In the genomic region with DNA sequence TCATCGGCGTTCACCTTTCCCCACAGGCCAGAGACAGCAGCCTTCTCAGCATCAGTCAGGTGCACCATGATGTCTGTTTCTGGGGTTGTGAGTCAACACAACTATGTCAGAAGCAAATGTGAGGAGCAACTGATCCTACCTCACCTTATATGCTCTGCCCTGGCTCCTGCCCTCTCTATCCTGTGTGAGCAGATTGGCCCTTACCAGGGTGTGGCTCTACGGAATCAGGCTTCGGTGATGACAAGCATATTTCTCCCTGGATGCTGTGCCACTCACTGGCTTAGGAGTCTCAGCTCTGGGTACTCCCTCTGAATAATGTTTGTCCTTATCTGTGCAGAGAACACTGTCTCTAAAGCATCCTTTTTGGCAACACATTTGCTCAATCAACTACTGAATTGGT, we compare ENCODE assay signal across 9 mouse cellular contexts. TPM values are rescaled to one million over a fixed set of nuclear protein-coding genes. Genes with fewer than 3 reads are reported as not detected.
DNase-seq lines count a peak whose midpoint lies in the region; ATAC-seq lines count a peak whose summit lies in the region.
"Had no signal": no experiment of that assay in that cellular context is flagged by ENCODE, and none has a peak within 500 bp of the region (broad histone marks: within the 10 kb centered on the region; RNA-seq: fewer than 3 reads in every experiment).

A gene (minus strand): TSS at position 289 of the 400 bp plus-strand sequence.

- no peaks in the 10 kb centered on the region for H3K27me3 ChIP-seq in kidney, embryonic 16.5 days (ENCODE audit: insufficient read depth, low read length)
- H3K27me3 ChIP-seq in heart, embryonic 11.5 days (ENCODE audit: control insufficient read depth, insufficient read depth, low read length), result no peaks in the 10 kb centered on the region
- H3K27me3 ChIP-seq in midbrain, embryonic 14.5 days (ENCODE audit: control insufficient read depth, insufficient read depth, low read length), result no peaks in the 10 kb centered on the region
- H3K27me3 ChIP-seq: CH12.LX had no signal

- ATAC-seq in kidney, embryonic 16.5 days (ENCODE audit: low FRiP score, low TSS enrichment), result peak; percentile 67; the same call in 1 of the 2 replicates
- ATAC-seq in common myeloid progenitor, adult 5-6 weeks (replicated peaks; ENCODE audit: low read depth, poor library complexity, severe bottlenecking), result peak; percentile 39; the same call in 1 of the 2 replicates
- ATAC-seq in heart, embryonic 11.5 days (replicated peaks; ENCODE audit: insufficient number of reproducible peaks, low FRiP score, low TSS enrichment), result peak; percentile 90
- no peak for ATAC-seq in midbrain, embryonic 14.5 days (ENCODE audit: low FRiP score, low TSS enrichment)

- H3K4me3 ChIP-seq in kidney, embryonic 16.5 days (ENCODE audit: low read length), result no peak within 1 kb of the TSS
- H3K4me3 ChIP-seq in heart, embryonic 11.5 days (ENCODE audit: low read depth, low read length), result no peak within 1 kb of the TSS
- no peak within 1 kb of the TSS for H3K4me3 ChIP-seq in midbrain, embryonic 14.5 days (replicated peaks; ENCODE audit: low read depth, low read length)

- H3K27ac ChIP-seq in kidney, embryonic 16.5 days (ENCODE audit: low read length), result no peak within 1 kb of the TSS
- H3K27ac ChIP-seq in heart, embryonic 11.5 days (ENCODE audit: low read depth, low read length), result no peak within 1 kb of the TSS
- no peak within 1 kb of the TSS for H3K27ac ChIP-seq in midbrain, embryonic 14.5 days (replicated peaks; ENCODE audit: low read depth, low read length)

- no peak for DNase-seq in kidney, adult 9 months
- DNase-seq in layer of hippocampus, postnatal 36 days, result no peak
- DNase-seq in midbrain, embryonic 14.5 days, result no peak
- no peak for DNase-seq in ovary, adult 18-20 months (ENCODE audit: low spot score)
- no peak for DNase-seq in ovary, postnatal 14 days (ENCODE audit: low spot score)

- H3K4me1 ChIP-seq in kidney, embryonic 16.5 days (ENCODE audit: insufficient read depth, low read length), result no peaks in the 10 kb centered on the region
- no peaks in the 10 kb centered on the region for H3K4me1 ChIP-seq in heart, embryonic 11.5 days (ENCODE audit: control insufficient read depth, insufficient read depth, low read length)
- H3K4me1 ChIP-seq in midbrain, embryonic 14.5 days (ENCODE audit: control insufficient read depth, insufficient read depth, low read length), result no peaks in the 10 kb centered on the region

- H3K9me3 ChIP-seq in kidney, embryonic 16.5 days (ENCODE audit: low read length), result no peaks in the 10 kb centered on the region
- H3K9me3 ChIP-seq in heart, embryonic 11.5 days (replicated peaks; ENCODE audit: control insufficient read depth, low read length), result no peaks in the 10 kb centered on the region
- H3K9me3 ChIP-seq in midbrain, embryonic 14.5 days (ENCODE audit: control insufficient read depth, low read length), result no peaks in the 10 kb centered on the region

- no peaks in the 10 kb centered on the region for H3K36me3 ChIP-seq in kidney, embryonic 16.5 days (ENCODE audit: insufficient read depth, low read length)
- no peaks in the 10 kb centered on the region for H3K36me3 ChIP-seq in heart, embryonic 11.5 days (ENCODE audit: control insufficient read depth, insufficient read depth, low read length)
- no peaks in the 10 kb centered on the region for H3K36me3 ChIP-seq in midbrain, embryonic 14.5 days (ENCODE audit: control insufficient read depth, insufficient read depth, low read length)

- WGBS in kidney, embryonic 16.5 days, result 92% methylated on average over 4 of the region's 4 CpGs
- WGBS in heart, embryonic 11.5 days (ENCODE audit: insufficient replicate concordance), result 65% methylated on average over 4 of the region's 4 CpGs
- 94% methylated on average over 4 of the region's 4 CpGs for WGBS in midbrain, embryonic 14.5 days

- H3K4me2 ChIP-seq in kidney, embryonic 16.5 days (replicated peaks; ENCODE audit: low read depth, low read length), result no peak within 1 kb of the TSS
- H3K4me2 ChIP-seq in heart, embryonic 11.5 days, result no peak within 1 kb of the TSS
- no peak within 1 kb of the TSS for H3K4me2 ChIP-seq in midbrain, embryonic 14.5 days (ENCODE audit: low read length)

- H3K9ac ChIP-seq in kidney, embryonic 16.5 days (replicated peaks; ENCODE audit: low read length), result no peak within 1 kb of the TSS
- H3K9ac ChIP-seq in heart, embryonic 11.5 days (ENCODE audit: low read depth, low read length), result no peak within 1 kb of the TSS
- H3K9ac ChIP-seq in midbrain, embryonic 14.5 days (replicated peaks; ENCODE audit: low read length), result no peak within 1 kb of the TSS

RNA-seq across cellular contexts. Expression of the gene that starts here (rescaled TPM):
- 7,235 and 7,674 TPM in 2 replicates for polyA plus RNA-seq in kidney, embryonic 16.5 days (2015; fragmentation: Nextera tagmentation; extraction: Ambion mirVana)
- 16.6 and 33.2 TPM in 2 replicates for total RNA-seq in common myeloid progenitor, adult 5-6 weeks (2017)
- polyA plus RNA-seq in heart, embryonic 11.5 days (2014; fragmentation: Nextera tagmentation; extraction: Ambion mirVana), result 849 and 1,123 TPM in 2 replicates
- total RNA-seq in layer of hippocampus, postnatal 36 days (2021), result 100 to 1,000 TPM; 247 to 439 TPM
- 2,393 and 3,364 TPM in 2 replicates for polyA plus RNA-seq in midbrain, embryonic 14.5 days (2014; fragmentation: Nextera tagmentation; extraction: Ambion mirVana)
- total RNA-seq: CH12.LX had no signal
